Mouse (Mus musculus) MEL (cell line): Measurements from ENCODE around the gene Cplx2. TPM values are rescaled to one million over a fixed set of nuclear protein-coding genes. Genes with fewer than 3 reads are reported as not detected.

Experiments
- DNase-seq: peaks from one replicate; pipeline ENCODE4 v3.0.0; 2011; ENCODE audit warnings: low read depth, low spot score
- H3K27ac ChIP-seq: 2 replicates; pipeline ENCODE4 v1.5.1; 2012; ENCODE audit warnings: low read depth, mild to moderate bottlenecking, control low read depth, low read length, moderate library complexity; ENCODE audit not compliant: control insufficient read depth
- H3K27me3 ChIP-seq, 2 experiments: fragments of 150-350 bp in 1 of 2; sonication (generic) in 1 of 2; 2 replicates each; pipeline ENCODE4 v1.6.1; 2012; ENCODE audit warnings: low read length in 2 of 2, mild to moderate bottlenecking in 2 of 2, improper control_type of control experiment in 1 of 2, moderate library complexity in 1 of 2; ENCODE audit not compliant: insufficient read depth in 2 of 2, control insufficient read depth in 1 of 2
- H3K36me3 ChIP-seq, 2 experiments: 2 replicates each; pipeline ENCODE4 v1.6.1; 2012 to 2014; ENCODE audit warnings: low read length in 2 of 2, improper control_type of control experiment in 1 of 2, inconsistent platforms in 1 of 2, mild to moderate bottlenecking in 1 of 2; ENCODE audit not compliant: insufficient read depth in 2 of 2, control insufficient read depth in 1 of 2
- H3K4me1 ChIP-seq, 2 experiments: fragments of 150-350 bp in 1 of 2; sonication (generic) in 1 of 2; 2 replicates each; pipeline ENCODE4 v1.6.1; 2012; ENCODE audit warnings: low read length in 2 of 2, improper control_type of control experiment in 1 of 2, mild to moderate bottlenecking in 1 of 2; ENCODE audit not compliant: insufficient read depth in 2 of 2, control insufficient read depth in 1 of 2
- H3K4me3 ChIP-seq, 2 experiments: fragments of 150-350 bp in 1 of 2; sonication (generic) in 1 of 2; 2 replicates each; pipeline ENCODE4 v1.5.1; 2012; ENCODE audit warnings: low read depth in 2 of 2, low read length in 2 of 2, mild to moderate bottlenecking in 2 of 2, moderate library complexity in 2 of 2, control low read depth in 1 of 2, improper control_type of control experiment in 1 of 2; ENCODE audit not compliant: control insufficient read depth in 1 of 2, insufficient read depth in 1 of 2
- H3K79me2 ChIP-seq: 2 replicates; pipeline ENCODE4 v1.6.1; 2012; ENCODE audit warnings: mild to moderate bottlenecking, low read length, moderate library complexity; ENCODE audit not compliant: control insufficient read depth, poor library complexity, insufficient read depth
- H3K9ac ChIP-seq: 2 replicates; pipeline ENCODE4 v1.6.1; 2012; ENCODE audit warnings: low read depth, mild to moderate bottlenecking, control low read depth, low read length, moderate library complexity; ENCODE audit not compliant: control insufficient read depth, poor library complexity, severe bottlenecking
- H3K9me3 ChIP-seq: fragments of 150-350 bp; sonication (generic); replicated peaks from 2 replicates; pipeline ENCODE4 v1.6.1; 2012; ENCODE audit warnings: mild to moderate bottlenecking, low read length, improper control_type of control experiment, moderate library complexity; ENCODE audit not compliant: insufficient read depth
- CTCF ChIP-seq, 3 experiments: IDR thresholded peaks in 2 of 3; conservative IDR thresholded peaks in 1 of 3; 2 replicates each; pipeline ENCODE4 v1.5.1; 2011 to 2012; ENCODE audit warnings: low read length in 3 of 3, low read depth in 2 of 3, mild to moderate bottlenecking in 2 of 3, improper control_type of control experiment in 1 of 3, inconsistent platforms in 1 of 3, mixed read lengths in 1 of 3, moderate library complexity in 1 of 3; ENCODE audit not compliant: control insufficient read depth in 1 of 3, insufficient read depth in 1 of 3, poor library complexity in 1 of 3, severe bottlenecking in 1 of 3
- E2F4 ChIP-seq: IDR thresholded peaks from 2 replicates; pipeline ENCODE4 v1.6.1; 2011; ENCODE audit warnings: low read depth, low read length, improper control_type of control experiment, borderline replicate concordance
- HCFC1 ChIP-seq: IDR thresholded peaks from 2 replicates; pipeline ENCODE4 v1.6.1; 2012; ENCODE audit warnings: low read depth, mild to moderate bottlenecking, inconsistent platforms, low read length, improper control_type of control experiment, moderate library complexity
- MAFK ChIP-seq: IDR thresholded peaks from 2 replicates; pipeline ENCODE4 v1.6.1; 2011; ENCODE audit warnings: low read depth, mild to moderate bottlenecking, low read length, improper control_type of control experiment, borderline replicate concordance
- MAX ChIP-seq: IDR thresholded peaks from 2 replicates; pipeline ENCODE4 v1.6.1; 2011; ENCODE audit warnings: low read length, improper control_type of control experiment
- MAZ ChIP-seq: IDR thresholded peaks from 2 replicates; pipeline ENCODE4 v1.6.1; 2012; ENCODE audit warnings: low read depth, mild to moderate bottlenecking, inconsistent platforms, low read length, improper control_type of control experiment
- MYB ChIP-seq: IDR thresholded peaks from 2 replicates; pipeline ENCODE4 v1.6.1; 2011; ENCODE audit warnings: mild to moderate bottlenecking, low read depth, low read length, improper control_type of control experiment
- MYC ChIP-seq: IDR thresholded peaks from 2 replicates; pipeline ENCODE4 v1.6.1; 2011; ENCODE audit warnings: low read depth, mild to moderate bottlenecking, low read length, improper control_type of control experiment, moderate library complexity
- POLR2A ChIP-seq, 2 experiments: IDR thresholded peaks; 2 replicates each; pipeline ENCODE4 v1.6.1; 2011 to 2012; ENCODE audit warnings: low read length in 2 of 2, mild to moderate bottlenecking in 2 of 2, control low read depth in 1 of 2, improper control_type of control experiment in 1 of 2, low read depth in 1 of 2, moderate library complexity in 1 of 2; ENCODE audit not compliant: control insufficient read depth in 1 of 2, insufficient read depth in 1 of 2, poor library complexity in 1 of 2
- POLR2AphosphoS2 ChIP-seq: IDR thresholded peaks from 2 replicates; pipeline ENCODE4 v1.6.1; 2011; ENCODE audit warnings: low read length, improper control_type of control experiment
- RAD21 ChIP-seq: IDR thresholded peaks from 2 replicates; pipeline ENCODE4 v1.6.1; 2011; ENCODE audit warnings: mild to moderate bottlenecking, low read depth, low read length, improper control_type of control experiment
- RCOR1 ChIP-seq: IDR thresholded peaks from 2 replicates; pipeline ENCODE4 v1.6.1; 2012; ENCODE audit warnings: low read depth, mild to moderate bottlenecking, inconsistent platforms, low read length, improper control_type of control experiment
- SMC3 ChIP-seq: IDR thresholded peaks from 2 replicates; pipeline ENCODE4 v1.6.1; 2011; ENCODE audit warnings: low read depth, low read length, improper control_type of control experiment
- TAL1 ChIP-seq: IDR thresholded peaks from 2 replicates; pipeline ENCODE4 v1.6.1; 2012; ENCODE audit warnings: mild to moderate bottlenecking, inconsistent platforms, low read length, moderate library complexity, mixed read lengths
- TBP ChIP-seq: IDR thresholded peaks from 2 replicates; pipeline ENCODE4 v1.8.0; 2011; ENCODE audit warnings: low read depth, low read length, improper control_type of control experiment
- TCF12 ChIP-seq: IDR thresholded peaks from 2 replicates; pipeline ENCODE4 v1.6.1; 2014; ENCODE audit warnings: low read depth, mild to moderate bottlenecking, inconsistent platforms, low read length, improper control_type of control experiment, moderate library complexity
- UBTF ChIP-seq: IDR thresholded peaks from 2 replicates; pipeline ENCODE4 v1.6.1; 2012; ENCODE audit warnings: low read depth, mild to moderate bottlenecking, inconsistent platforms, low read length, improper control_type of control experiment, moderate library complexity, borderline replicate concordance; ENCODE audit not compliant: insufficient read depth
- USF2 ChIP-seq, 2 experiments: IDR thresholded peaks; 2 replicates each; pipeline ENCODE4 v1.6.1; 2011 to 2012; ENCODE audit warnings: improper control_type of control experiment in 2 of 2, low read length in 2 of 2, borderline replicate concordance in 1 of 2, inconsistent platforms in 1 of 2, low read depth in 1 of 2, mild to moderate bottlenecking in 1 of 2; ENCODE audit not compliant: insufficient read depth in 1 of 2
- ZC3H11A ChIP-seq: IDR thresholded peaks from 2 replicates; pipeline ENCODE4 v1.6.1; 2012; ENCODE audit warnings: low read depth, mild to moderate bottlenecking, inconsistent platforms, low read length, improper control_type of control experiment
- ZKSCAN1 ChIP-seq: IDR thresholded peaks from 2 replicates; pipeline ENCODE4 v1.6.1; 2012; ENCODE audit warnings: low read depth, mild to moderate bottlenecking, inconsistent platforms, low read length, improper control_type of control experiment, moderate library complexity
- ZMIZ1 ChIP-seq: IDR thresholded peaks from 2 replicates; pipeline ENCODE4 v1.6.1; 2012; ENCODE audit warnings: low read depth, mild to moderate bottlenecking, inconsistent platforms, low read length, improper control_type of control experiment, moderate library complexity
- ZNF384 ChIP-seq: IDR thresholded peaks from 2 replicates; pipeline ENCODE4 v1.6.1; 2012; ENCODE audit warnings: low read depth, mild to moderate bottlenecking, inconsistent platforms, low read length, improper control_type of control experiment
- polyA plus RNA-seq, 2 experiments: library from polyadenylated mRNA; stranded (reverse) in 1 of 2; unstranded in 1 of 2; fragments of >175 nt in 1 of 2; fragments of >200 nt in 1 of 2; gene quantifications; 2 replicates each; pipeline versions ENCODE4 v1.2.1 to v1.2.4; 2012; ENCODE audit warnings: low replicate concordance in 2 of 2, low read depth in 1 of 2; ENCODE audit not compliant: insufficient read length in 2 of 2, insufficient read depth in 1 of 2, missing spikeins in 1 of 2
- total RNA-seq: library from RNA; depleted of rRNA; stranded (reverse); fragments of 300-350 nt; gene quantifications from 2 replicates; pipeline ENCODE4 v1.2.3, GENCODE M21; 2012

Gene Cplx2
- total and polyA plus RNA-seq, 3 experiments, result 1.8 to 4.7 TPM; not detected in 1

- Histone ChIP-seq H3K9ac (no peak overlapping the region), H3K27me3 (no peaks in the 10 kb centered on the region), H3K36me3 (no peaks in the 10 kb centered on the region)
Measured at GRCm38 (mm10) chr13:54345885-54346647, 25.1 kb upstream of the Cplx2 start.

DNA sequence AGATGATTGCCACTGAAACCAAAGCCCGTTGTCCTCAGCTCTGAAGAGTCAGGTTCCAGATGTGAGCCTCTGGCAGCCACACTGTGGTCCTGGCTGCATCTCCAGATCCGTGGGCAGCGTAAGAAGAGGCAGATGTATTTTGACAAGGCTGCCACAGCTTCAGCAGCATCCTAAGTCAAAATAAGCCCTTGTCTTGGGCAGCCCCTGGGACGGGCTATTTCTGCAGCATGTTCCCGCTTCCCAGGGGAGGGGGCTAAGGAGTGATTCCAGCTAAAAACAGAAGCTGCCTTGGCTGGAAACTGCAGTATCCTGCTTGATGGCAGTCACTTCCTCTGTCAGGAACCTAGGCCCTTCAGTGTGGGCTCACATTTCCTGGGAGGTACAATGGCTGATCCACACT lies 23.1 kb upstream of the Cplx2 start:
- no peak overlapping the region for H3K4me3 ChIP-seq
- H3K36me3 ChIP-seq, result no peaks in the 10 kb centered on the region
- no peak for DNase-seq
- H3K27ac ChIP-seq, result no peak overlapping the region
- TF ChIP-seq MAZ (no peak), MYC (no peak)
- TF ChIP-seq, all 39 proteins: peak for 0
- Histone ChIP-seq H3K79me2 (no peaks in the 10 kb centered on the region), H3K27me3 (no peaks in the 10 kb centered on the region), H3K9me3 (no peaks in the 10 kb centered on the region), H3K4me1 (no peaks in the 10 kb centered on the region), H3K9ac (no peak overlapping the region)

More at GRCm38 (mm10) chr13:54345885-54346647, 25.1 kb upstream of the Cplx2 start:
- Histone ChIP-seq H3K4me1 (no peaks in the 10 kb centered on the region), H3K27ac (no peak overlapping the region), H3K79me2 (no peaks in the 10 kb centered on the region)
- no peak for TF ChIP-seq ZMIZ1
- no peak for TF ChIP-seq ZKSCAN1
- TF ChIP-seq USF2 (IDR thresholded peaks at IDR 0.05; ENCODE audit: borderline replicate concordance in 1 of 2, insufficient read depth in 1 of 2, low read depth in 1 of 2, low read length in 2 of 2), result no peak
- no peak for TF ChIP-seq CTCF (IDR thresholded peaks at IDR 0.05 in 2 of 3, conservative IDR thresholded peaks at IDR 0.05 in 1 of 3; ENCODE audit: control insufficient read depth in 1 of 3, insufficient read depth in 1 of 3, low read depth in 2 of 3, low read length in 3 of 3, poor library complexity in 1 of 3, severe bottlenecking in 1 of 3)
- TF ChIP-seq HCFC1, result no peak
- TF ChIP-seq, all 39 proteins: peak for 0
- Histone ChIP-seq H3K4me3 (no peak overlapping the region), H3K9me3 (no peaks in the 10 kb centered on the region)
- no peak for DNase-seq

GRCm38 (mm10) chr13:54349126-54349759 lies 21.9 kb upstream of the Cplx2 start:
- Histone ChIP-seq H3K4me3 (no peak overlapping the region), H3K27ac (no peak overlapping the region), H3K36me3 (no peaks in the 10 kb centered on the region), H3K27me3 (no peaks in the 10 kb centered on the region), H3K9me3 (no peaks in the 10 kb centered on the region), H3K9ac (no peak overlapping the region), H3K79me2 (no peaks in the 10 kb centered on the region), H3K4me1 (no peaks in the 10 kb centered on the region)
- no peak for DNase-seq
- TF ChIP-seq ZC3H11A (no peak), TAL1 (no peak), ZNF384 (no peak), RCOR1 (no peak), MAFK (no peak), MYB (no peak), TCF12 (no peak), SMC3 (no peak), RAD21 (no peak), TBP (no peak), E2F4 (no peak), POLR2AphosphoS2 (no peak), UBTF (no peak), POLR2A (IDR thresholded peaks at IDR 0.05; ENCODE audit: control insufficient read depth in 1 of 2, insufficient read depth in 1 of 2, low read depth in 1 of 2, low read length in 2 of 2, poor library complexity in 1 of 2) (no peak), MAX (no peak)
